Mouse (Mus musculus): ENCODE data around the gene Rnf214. TPM values are rescaled to one million over a fixed set of nuclear protein-coding genes. Genes with fewer than 3 reads are reported as not detected.

The Rnf214 gene
- polyA plus RNA-seq, 1 experiment from 2014 or later = 21.5 TPM

DNA sequence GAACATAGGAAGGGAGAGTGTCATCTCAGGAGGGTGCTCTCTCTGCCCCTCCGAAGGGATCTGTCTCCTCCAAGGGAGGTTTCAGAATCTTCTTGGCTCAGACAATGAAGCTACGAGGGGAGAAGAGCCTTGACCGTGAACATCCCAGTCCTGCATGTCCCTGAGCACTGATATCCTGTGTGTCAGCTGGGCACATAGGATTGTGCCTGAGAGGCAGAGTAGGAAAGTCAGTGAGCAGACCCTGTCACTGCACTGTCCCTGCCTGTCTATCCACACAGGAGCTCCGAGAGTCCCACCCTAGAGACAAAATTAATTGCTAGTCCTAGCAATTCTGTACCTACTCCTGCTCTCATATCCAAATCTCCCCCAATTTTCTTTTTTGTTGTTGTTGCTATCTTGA is 45.3 kb upstream of the Rnf214 start:
- H3K36me3 ChIP-seq (ENCODE audit: control insufficient read depth, insufficient read depth) = peaks cover 49% of the 10 kb centered on the region
- no peaks in the 10 kb centered on the region for H3K27me3 ChIP-seq (replicated peaks; ENCODE audit: control insufficient read depth, insufficient read depth, low read length)
- H3K4me2 ChIP-seq (replicated peaks; ENCODE audit: low read depth) = no peak overlapping the region
- no peak overlapping the region for H3K27ac ChIP-seq (ENCODE audit: low read depth, low read length)
- H3K9me3 ChIP-seq (ENCODE audit: control insufficient read depth) = no peaks in the 10 kb centered on the region
- no peak for ATAC-seq
- no peak overlapping the region for H3K9ac ChIP-seq (ENCODE audit: low read depth, low read length)
- 97% methylated on average over 4 of the region's 4 CpGs for WGBS
- TF ChIP-seq CTCF (IDR thresholded peaks at IDR 0.05; ENCODE audit: low read depth) = no peak
- H3K4me1 ChIP-seq (replicated peaks; ENCODE audit: control insufficient read depth, insufficient read depth, low read length) = 0 out of 2 replicates have a peak, but pooled peaks cover 6% of the 10 kb centered on the region
- H3K4me3 ChIP-seq (ENCODE audit: low read depth, low read length) = no peak overlapping the region

DNA sequence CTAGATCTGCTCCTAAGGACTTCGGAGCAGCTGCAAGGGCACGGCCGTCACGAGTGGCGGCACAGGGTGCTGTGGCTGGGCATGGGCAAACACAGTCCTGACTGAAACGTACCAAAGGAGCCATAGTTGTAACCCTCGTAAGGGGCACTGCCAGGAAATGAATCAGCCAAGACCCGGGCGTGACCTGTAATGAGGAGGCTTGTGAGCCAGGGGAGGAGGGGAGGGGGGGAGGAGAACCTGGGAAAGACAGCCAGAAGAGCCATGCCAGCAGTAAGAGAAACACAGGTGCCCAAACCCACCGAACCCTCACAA is 40.1 kb upstream of the Rnf214 start:
- ATAC-seq = no peak
- H3K4me3 ChIP-seq (ENCODE audit: low read depth, low read length) = no peak overlapping the region
- H3K9me3 ChIP-seq (ENCODE audit: control insufficient read depth) = no peaks in the 10 kb centered on the region
- no peak for TF ChIP-seq CTCF (IDR thresholded peaks at IDR 0.05; ENCODE audit: low read depth)
- H3K36me3 ChIP-seq (ENCODE audit: control insufficient read depth, insufficient read depth) = peaks cover 93% of the 10 kb centered on the region
- H3K4me1 ChIP-seq (replicated peaks; ENCODE audit: control insufficient read depth, insufficient read depth, low read length) = no peaks in the 10 kb centered on the region
- no peak overlapping the region for H3K4me2 ChIP-seq (replicated peaks; ENCODE audit: low read depth)
- H3K27me3 ChIP-seq (replicated peaks; ENCODE audit: control insufficient read depth, insufficient read depth, low read length) = no peaks in the 10 kb centered on the region
- no peak overlapping the region for H3K9ac ChIP-seq (ENCODE audit: low read depth, low read length)
- WGBS = 84% methylated on average over 10 of the region's 10 CpGs
- H3K27ac ChIP-seq (ENCODE audit: low read depth, low read length) = no peak overlapping the region

DNA sequence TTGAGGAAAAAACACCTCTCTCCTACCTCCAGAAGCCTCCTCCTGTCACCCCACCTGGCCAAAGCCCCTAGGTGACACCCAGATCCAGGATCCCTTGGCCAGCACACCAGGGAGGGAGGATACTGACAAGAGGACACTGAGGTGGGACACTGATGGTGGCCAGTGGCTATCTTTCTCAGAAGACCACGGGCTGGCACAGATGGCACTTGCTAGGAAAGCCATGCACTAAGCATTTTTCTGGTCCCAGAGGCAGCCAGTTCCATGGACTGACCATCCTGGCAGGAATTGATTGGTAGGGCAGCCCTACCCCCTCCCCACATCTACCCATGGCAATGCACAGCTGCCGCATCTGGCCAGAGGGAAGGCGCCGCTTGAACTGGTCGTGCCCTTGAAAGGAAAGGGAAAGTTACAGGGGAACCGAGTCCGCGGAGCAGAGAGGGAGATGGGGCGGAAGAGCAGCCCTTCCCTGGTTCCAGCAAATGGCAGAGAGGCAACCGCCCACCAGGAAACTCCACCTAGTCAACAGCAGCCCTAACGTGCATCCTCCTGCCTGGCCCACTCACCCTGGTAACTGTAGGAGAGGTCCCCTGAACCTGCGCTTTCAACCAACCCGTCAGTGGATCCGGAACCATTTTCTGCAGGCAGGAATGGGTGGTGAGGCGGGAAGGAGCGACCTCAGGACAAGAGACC is 39.6 kb upstream of the Rnf214 start:
- H3K4me2 ChIP-seq (replicated peaks; ENCODE audit: low read depth) = no peak overlapping the region
- no peak overlapping the region for H3K9ac ChIP-seq (ENCODE audit: low read depth, low read length)
- no peak for TF ChIP-seq CTCF (IDR thresholded peaks at IDR 0.05; ENCODE audit: low read depth)
- no peaks in the 10 kb centered on the region for H3K27me3 ChIP-seq (replicated peaks; ENCODE audit: control insufficient read depth, insufficient read depth, low read length)
- H3K36me3 ChIP-seq (ENCODE audit: control insufficient read depth, insufficient read depth) = peaks cover 93% of the 10 kb centered on the region
- no peaks in the 10 kb centered on the region for H3K9me3 ChIP-seq (ENCODE audit: control insufficient read depth)
- no peak overlapping the region for H3K27ac ChIP-seq (ENCODE audit: low read depth, low read length)
- H3K4me1 ChIP-seq (replicated peaks; ENCODE audit: control insufficient read depth, insufficient read depth, low read length) = no peaks in the 10 kb centered on the region
- WGBS = 83% methylated on average over 16 of the region's 16 CpGs
- no peak for ATAC-seq
- no peak overlapping the region for H3K4me3 ChIP-seq (ENCODE audit: low read depth, low read length)

DNA sequence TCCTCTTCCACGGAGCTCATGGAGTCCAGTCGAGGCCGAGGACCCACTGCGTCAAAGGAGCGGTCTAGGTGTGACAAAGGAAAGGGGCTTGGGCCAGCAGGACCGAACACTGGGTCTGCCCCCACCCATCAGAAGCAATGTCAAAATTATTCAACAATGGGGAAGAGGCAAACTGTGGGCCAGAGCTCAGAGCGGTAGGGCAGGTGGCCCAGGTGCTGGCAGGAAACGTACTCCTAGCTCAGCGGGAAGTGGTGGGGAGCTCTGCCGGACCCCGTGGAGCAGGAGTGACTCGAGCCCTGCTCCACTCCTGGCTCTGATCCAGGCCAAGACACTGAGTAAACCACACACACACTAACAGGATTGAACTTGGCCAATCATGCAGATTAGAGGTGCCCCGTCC is 39.0 kb upstream of the Rnf214 start:
- Histone ChIP-seq H3K4me1 (replicated peaks; ENCODE audit: control insufficient read depth, insufficient read depth, low read length) (no peaks in the 10 kb centered on the region), H3K27me3 (replicated peaks; ENCODE audit: control insufficient read depth, insufficient read depth, low read length) (no peaks in the 10 kb centered on the region), H3K9ac (ENCODE audit: low read depth, low read length) (no peak overlapping the region), H3K27ac (ENCODE audit: low read depth, low read length) (no peak overlapping the region), H3K4me3 (ENCODE audit: low read depth, low read length) (no peak overlapping the region), H3K4me2 (replicated peaks; ENCODE audit: low read depth) (no peak overlapping the region), H3K9me3 (ENCODE audit: control insufficient read depth) (no peaks in the 10 kb centered on the region), H3K36me3 (ENCODE audit: control insufficient read depth, insufficient read depth) (peaks cover 94% of the 10 kb centered on the region)
- no peak for ATAC-seq
- WGBS = 85% methylated on average over 13 of the region's 13 CpGs
- TF ChIP-seq CTCF (IDR thresholded peaks at IDR 0.05; ENCODE audit: low read depth) = no peak

DNA sequence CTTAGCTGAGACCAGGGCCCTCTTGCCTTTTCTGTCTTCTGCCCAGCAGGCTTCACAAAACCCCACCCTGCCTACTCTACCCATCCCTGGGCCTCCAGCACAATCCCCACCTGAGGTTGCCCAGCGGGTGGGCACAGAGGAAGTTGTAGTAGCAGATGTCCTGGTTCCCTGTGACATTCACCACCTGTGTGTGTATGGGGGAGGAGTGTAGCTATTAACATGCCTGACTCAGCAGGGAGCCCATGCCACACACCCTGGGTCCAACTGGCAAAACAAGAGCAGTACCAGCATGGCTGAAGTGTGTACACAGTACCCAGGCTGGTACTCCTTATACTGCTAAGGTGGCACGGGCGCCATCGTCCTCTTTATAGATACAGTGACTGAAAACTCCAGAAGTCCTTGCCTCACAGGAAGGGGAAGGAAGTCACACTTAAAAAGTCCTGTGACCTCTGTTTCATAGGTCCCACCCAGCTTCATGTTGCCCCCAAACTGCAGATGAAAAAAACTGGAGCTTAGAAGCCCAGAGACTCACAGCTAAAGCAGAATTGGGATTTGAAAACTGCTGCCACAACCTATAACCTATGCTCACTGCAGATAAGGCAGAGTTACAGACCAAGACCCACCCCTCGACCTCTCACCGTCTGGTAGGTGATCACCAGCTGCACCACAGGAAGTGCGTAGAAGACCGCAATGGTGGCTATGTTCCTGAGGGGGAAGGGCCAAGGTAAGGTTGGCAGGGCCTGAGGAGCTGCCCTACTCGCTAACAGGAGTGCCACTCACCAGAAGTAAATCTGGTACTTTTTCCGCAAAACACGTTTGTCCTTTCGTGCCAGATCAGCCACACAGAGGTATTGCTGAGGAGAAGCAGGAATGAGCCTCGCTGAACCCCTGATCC is 38.0 kb upstream of the Rnf214 start:
- no peak overlapping the region for H3K27ac ChIP-seq (ENCODE audit: low read depth, low read length)
- no peak for TF ChIP-seq CTCF (IDR thresholded peaks at IDR 0.05; ENCODE audit: low read depth)
- H3K4me1 ChIP-seq (replicated peaks; ENCODE audit: control insufficient read depth, insufficient read depth, low read length) = no peaks in the 10 kb centered on the region
- H3K4me3 ChIP-seq (ENCODE audit: low read depth, low read length) = no peak overlapping the region
- H3K36me3 ChIP-seq (ENCODE audit: control insufficient read depth, insufficient read depth) = peaks cover 88% of the 10 kb centered on the region
- no peaks in the 10 kb centered on the region for H3K27me3 ChIP-seq (replicated peaks; ENCODE audit: control insufficient read depth, insufficient read depth, low read length)
- no peaks in the 10 kb centered on the region for H3K9me3 ChIP-seq (ENCODE audit: control insufficient read depth)
- no peak overlapping the region for H3K4me2 ChIP-seq (replicated peaks; ENCODE audit: low read depth)
- 81% methylated on average over 13 of the region's 13 CpGs for WGBS
- no peak overlapping the region for H3K9ac ChIP-seq (ENCODE audit: low read depth, low read length)
- no peak for ATAC-seq

DNA sequence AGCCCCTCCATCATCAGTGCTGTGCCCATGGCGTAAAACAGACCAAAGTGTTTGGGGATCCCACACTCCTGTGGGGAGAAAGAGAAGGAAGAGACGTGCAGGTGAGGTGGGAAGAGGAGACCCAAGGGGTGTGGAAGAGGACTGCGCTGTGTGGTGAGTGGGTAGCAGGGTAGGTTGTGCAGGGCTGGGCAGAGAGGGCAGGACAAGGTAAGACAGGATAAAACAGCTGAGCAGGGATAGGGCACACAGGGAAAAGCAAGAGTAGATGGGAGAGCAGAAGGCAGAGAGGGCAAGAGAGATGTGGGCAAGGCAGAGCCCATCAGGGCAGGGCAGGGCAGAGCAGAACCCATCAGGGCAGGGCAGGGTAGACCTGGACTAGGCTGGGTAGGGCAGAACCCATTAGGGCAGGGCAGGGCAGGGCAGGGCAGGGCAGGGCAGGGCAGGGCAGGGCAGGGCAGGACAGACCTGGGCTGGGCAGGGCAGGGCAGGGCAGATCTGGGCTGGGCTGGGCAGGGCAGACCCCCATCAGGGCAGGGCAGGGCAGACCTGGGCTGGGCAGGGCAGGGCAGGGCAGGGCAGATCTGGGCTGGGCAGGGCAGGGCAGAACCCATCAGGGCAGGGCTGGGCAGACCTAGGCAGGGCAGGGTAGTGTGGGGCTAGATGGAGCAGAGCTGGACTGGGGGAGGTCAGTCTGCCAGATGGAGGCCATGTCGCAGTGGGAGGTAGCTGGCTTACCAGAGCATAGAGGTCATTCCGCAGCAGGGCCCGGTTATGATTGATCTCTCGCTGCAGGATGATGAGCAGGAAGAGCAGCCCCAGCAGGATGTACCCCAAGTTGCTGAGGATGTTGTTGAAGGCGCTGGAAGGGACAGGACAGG is 37.2 kb upstream of the Rnf214 start:
- Histone ChIP-seq H3K4me1 (replicated peaks; ENCODE audit: control insufficient read depth, insufficient read depth, low read length) (no peaks in the 10 kb centered on the region), H3K36me3 (ENCODE audit: control insufficient read depth, insufficient read depth) (peaks cover 85% of the 10 kb centered on the region), H3K27ac (ENCODE audit: low read depth, low read length) (no peak overlapping the region), H3K4me3 (ENCODE audit: low read depth, low read length) (no peak overlapping the region), H3K4me2 (replicated peaks; ENCODE audit: low read depth) (no peak overlapping the region), H3K9ac (ENCODE audit: low read depth, low read length) (no peak overlapping the region), H3K9me3 (ENCODE audit: control insufficient read depth) (no peaks in the 10 kb centered on the region), H3K27me3 (replicated peaks; ENCODE audit: control insufficient read depth, insufficient read depth, low read length) (no peaks in the 10 kb centered on the region)
- no peak for TF ChIP-seq CTCF (IDR thresholded peaks at IDR 0.05; ENCODE audit: low read depth)
- peak; percentile 61 for ATAC-seq
- 92% methylated on average over 8 of the region's 8 CpGs for WGBS

All from intestine, postnatal 0 days (tissue).